Mouse (Mus musculus) adrenal gland (tissue): ENCODE measurements around the gene Olfr455.

Source experiments
- intact Hi-C: fragments of 180-260 bp; cut with DNase I; formaldehyde crosslinking; loops from one replicate; pipeline ENCODE4 v1.15.1; 2025

Gene Olfr455

DNA sequence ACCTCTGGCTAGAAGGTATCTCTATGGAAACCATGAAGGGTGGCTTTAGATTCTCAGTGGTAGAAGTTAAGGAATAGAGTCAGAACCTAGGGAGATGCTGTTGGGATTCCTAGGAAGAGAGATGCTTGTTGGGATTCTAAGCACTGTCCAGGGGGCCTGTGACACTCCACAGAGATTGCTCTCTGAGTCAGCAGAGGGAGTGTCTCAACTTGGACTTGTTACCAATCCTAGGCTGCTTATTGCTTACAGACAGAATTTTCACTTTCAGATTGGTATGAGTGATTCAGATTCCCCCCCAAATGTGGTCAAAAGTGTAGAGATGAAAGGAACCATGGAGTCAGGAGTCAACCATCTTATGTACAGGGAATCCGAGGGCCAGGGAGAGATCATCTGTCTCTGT lies 57.7 kb downstream of the Olfr455 start:
- intact Hi-C loops: no loop called here

DNA sequence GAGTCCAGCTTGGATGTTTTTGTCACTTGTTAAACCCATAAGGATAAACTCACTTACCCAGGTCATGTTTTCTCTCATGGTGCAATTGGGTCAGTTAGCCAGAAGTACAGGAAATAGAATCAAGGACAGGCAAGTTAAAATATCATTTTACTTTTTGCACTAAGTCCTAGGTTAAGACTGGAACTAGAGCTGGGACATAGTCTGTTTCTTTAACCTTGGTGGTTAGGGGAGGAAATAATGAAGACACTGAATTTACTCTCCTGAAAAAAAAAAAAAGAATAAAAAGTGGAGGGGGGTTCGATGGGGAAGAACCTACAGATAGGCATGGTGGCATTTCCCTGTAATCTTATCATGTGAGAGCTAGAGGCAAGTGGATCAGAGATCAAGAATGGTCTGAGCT lies 60.3 kb downstream of the Olfr455 start, which contains the start of gene Olfr456:
Olfr456 (minus strand) TSS at position 101 of the 400 bp plus-strand sequence.
- intact Hi-C loops: no loop called here
